ENCODE assay signal across 37 mouse cellular contexts in genomic region chrX:103388131-103388530, GRCm38 (mm10). TPM values are rescaled to one million over a fixed set of nuclear protein-coding genes. Genes with fewer than 3 reads are reported as not detected.
"Had no signal": no experiment of that assay in that cellular context is flagged by ENCODE, and none has a peak within 500 bp of the region (broad histone marks: within the 10 kb centered on the region; RNA-seq: fewer than 3 reads in every experiment).

No protein-coding gene starts in this region.

- ATAC-seq: liver, embryonic 12.5 days; liver, postnatal 0 days; lung, postnatal 0 days; midbrain, embryonic 15.5 days; midbrain, embryonic 16.5 days had no signal

- H3K9me3 ChIP-seq: limb, embryonic 10.5 days; limb, embryonic 12.5 days; limb, embryonic 13.5 days; limb, embryonic 15.5 days; liver, embryonic 12.5 days; liver, embryonic 13.5 days; liver, embryonic 15.5 days; lung, embryonic 15.5 days; megakaryocyte, embryonic 14.5 days; midbrain, embryonic 10.5 days; midbrain, embryonic 12.5 days; midbrain, embryonic 15.5 days had no signal

- H3K9ac ChIP-seq: limb, embryonic 12.5 days; limb, embryonic 13.5 days; limb, embryonic 15.5 days; liver, embryonic 12.5 days; liver, embryonic 13.5 days; liver, embryonic 14.5 days; liver, embryonic 15.5 days; liver, postnatal 0 days; lung, embryonic 14.5 days; lung, embryonic 15.5 days; midbrain, embryonic 12.5 days; midbrain, embryonic 15.5 days had no signal

- H3K4me1 ChIP-seq: limb, embryonic 10.5 days; limb, embryonic 12.5 days; limb, embryonic 13.5 days; limb, embryonic 15.5 days; liver, embryonic 12.5 days; liver, embryonic 13.5 days; liver, embryonic 15.5 days; lung, embryonic 15.5 days; megakaryocyte, embryonic 14.5 days; midbrain, embryonic 10.5 days; midbrain, embryonic 12.5 days; midbrain, embryonic 15.5 days had no signal

- H3K4me2 ChIP-seq: limb, embryonic 12.5 days; limb, embryonic 13.5 days; limb, embryonic 15.5 days; liver, embryonic 11.5 days; liver, embryonic 12.5 days; liver, embryonic 13.5 days; liver, embryonic 15.5 days; lung, embryonic 14.5 days; lung, embryonic 15.5 days; midbrain, embryonic 11.5 days; midbrain, embryonic 12.5 days; midbrain, embryonic 15.5 days had no signal

- H3K27me3 ChIP-seq: limb, embryonic 15.5 days had no signal

- DNase-seq: left cerebral cortex, postnatal 4 days; liver; liver, embryonic 13.5 days; liver, postnatal 0 days; lung, adult 18-20 months; lung, adult 2 months; lung, embryonic 14.5 days; lung, postnatal 10 days; lung, postnatal 14 days; lung, postnatal 36 days; lung, postnatal 4 days; midbrain, embryonic 14.5 days had no signal

- H3K27ac ChIP-seq: left cerebral cortex, adult 2 months; limb, embryonic 10.5 days; limb, embryonic 12.5 days; limb, embryonic 13.5 days; limb, embryonic 15.5 days; liver, embryonic 12.5 days; liver, embryonic 13.5 days; liver, embryonic 14.5 days; liver, embryonic 15.5 days; lung, embryonic 15.5 days; macrophage; midbrain, embryonic 10.5 days; midbrain, embryonic 12.5 days; midbrain, embryonic 15.5 days had no signal

- H3K4me3 ChIP-seq: left cerebral cortex, adult 2 months; limb, embryonic 10.5 days; limb, embryonic 12.5 days; limb, embryonic 13.5 days; limb, embryonic 15.5 days; liver, embryonic 12.5 days; liver, embryonic 13.5 days; liver, embryonic 15.5 days; lung, embryonic 15.5 days; megakaryocyte, embryonic 14.5 days; midbrain, embryonic 10.5 days; midbrain, embryonic 12.5 days; midbrain, embryonic 15.5 days; myocyte had no signal

- H3K36me3 ChIP-seq: limb, embryonic 10.5 days; limb, embryonic 12.5 days; limb, embryonic 13.5 days; limb, embryonic 15.5 days; liver, embryonic 12.5 days; liver, embryonic 13.5 days; liver, embryonic 15.5 days; lung, embryonic 15.5 days; midbrain, embryonic 10.5 days; midbrain, embryonic 12.5 days; midbrain, embryonic 15.5 days had no signal

RNA-seq across cellular contexts. Expression of gene Tsx, which starts 26.1 kb away (rescaled TPM):
- polyA plus RNA-seq: liver, adult 2 months; liver, embryonic 11.5 days; liver, embryonic 12.5 days; liver, embryonic 13.5 days; liver, embryonic 15.5 days; liver, embryonic 16.5 days; liver, postnatal 0 days; lung, adult 2 months; macrophage; midbrain, embryonic 16.5 days; myocyte had no signal

RNA-seq across cellular contexts. Expression of gene Chic1, which starts 31.9 kb away (rescaled TPM):
- polyA plus RNA-seq: macrophage had no signal

RNA-seq across cellular contexts. Expression of gene Gm26992, which starts 33.7 kb away (rescaled TPM):
- polyA plus RNA-seq: limb, embryonic 10.5 days; limb, embryonic 11.5 days; limb, embryonic 12.5 days; limb, embryonic 13.5 days; limb, embryonic 14.5 days; limb, embryonic 15.5 days; liver, adult 2 months; liver, embryonic 11.5 days; liver, embryonic 12.5 days; liver, embryonic 13.5 days; liver, embryonic 15.5 days; liver, embryonic 16.5 days; liver, postnatal 0 days; lung, embryonic 14.5 days; lung, embryonic 15.5 days; lung, embryonic 16.5 days; lung, postnatal 0 days; macrophage; midbrain, embryonic 10.5 days; midbrain, embryonic 11.5 days; midbrain, embryonic 12.5 days; midbrain, embryonic 14.5 days; midbrain, embryonic 15.5 days; midbrain, embryonic 16.5 days; midbrain, postnatal 0 days; myocyte had no signal
